In genomic region chr11:72434963-72435693, GRCm38 (mm10) we compare ENCODE assay signal across 13 mouse cellular contexts. TPM values are rescaled to one million over a fixed set of nuclear protein-coding genes. Genes with fewer than 3 reads are reported as not detected.
A peak's percentile ranks its signal among the peaks of the same experiment; 100 is the strongest.
DNase-seq lines count a peak whose midpoint lies in the region; ATAC-seq and TF ChIP-seq lines count a peak whose summit lies in the region.
"Had no signal": no experiment of that assay in that cellular context is flagged by ENCODE, and none has a peak within 500 bp of the region (broad histone marks: within the 10 kb centered on the region; RNA-seq: fewer than 3 reads in every experiment).

Gene Ggt6, plus strand, starts transcription at chr11:72435526.

- ATAC-seq in forebrain, postnatal 0 days, result no peak
- ATAC-seq in forebrain, embryonic 13.5 days, result no peak

- H3K9me3 ChIP-seq in forebrain, postnatal 0 days (ENCODE audit: low read length), result no peaks in the 10 kb centered on the region
- no peaks in the 10 kb centered on the region for H3K9me3 ChIP-seq in forebrain, embryonic 13.5 days (replicated peaks)
- H3K9me3 ChIP-seq: heart, embryonic 12.5 days; midbrain, embryonic 12.5 days had no signal

- no peak within 1 kb of the TSS for H3K27ac ChIP-seq in forebrain, postnatal 0 days (ENCODE audit: low read depth, low read length)
- no peak within 1 kb of the TSS for H3K27ac ChIP-seq in forebrain, embryonic 13.5 days
- H3K27ac ChIP-seq: midbrain, embryonic 12.5 days had no signal

- no peaks in the 10 kb centered on the region for H3K36me3 ChIP-seq in forebrain, postnatal 0 days (ENCODE audit: insufficient read depth)
- H3K36me3 ChIP-seq in forebrain, embryonic 13.5 days (ENCODE audit: poor library complexity, severe bottlenecking), result no peaks in the 10 kb centered on the region
- H3K36me3 ChIP-seq: heart, embryonic 12.5 days; midbrain, embryonic 12.5 days had no signal

- H3K9ac ChIP-seq in forebrain, postnatal 0 days, result no peak within 1 kb of the TSS
- H3K9ac ChIP-seq in forebrain, embryonic 13.5 days, result no peak within 1 kb of the TSS
- H3K9ac ChIP-seq: heart, embryonic 12.5 days; midbrain, embryonic 12.5 days had no signal

- H3K27me3 ChIP-seq in forebrain, postnatal 0 days (ENCODE audit: insufficient read depth, low read length), result no peaks in the 10 kb centered on the region
- peaks cover 4% of the 10 kb centered on the region; the same call in 1 of the 2 replicates for H3K27me3 ChIP-seq in forebrain, embryonic 13.5 days
- H3K27me3 ChIP-seq: midbrain, embryonic 12.5 days had no signal

- H3K4me2 ChIP-seq in forebrain, postnatal 0 days (ENCODE audit: low read depth), result no peak within 1 kb of the TSS
- no peak within 1 kb of the TSS for H3K4me2 ChIP-seq in forebrain, embryonic 13.5 days
- H3K4me2 ChIP-seq: heart, embryonic 12.5 days; midbrain, embryonic 12.5 days had no signal

- TF ChIP-seq CTCF in forebrain, postnatal 0 days (IDR thresholded peaks at IDR 0.05; ENCODE audit: low read depth), result 0 out of 2 replicates have a peak, but pooled peaks have one; percentile 2

- DNase-seq in forebrain, postnatal 0 days, result no peak
- peak; percentile 32 for DNase-seq in urinary bladder, postnatal 14 days (ENCODE audit: low spot score)
- DNase-seq in urinary bladder, postnatal 4 days (ENCODE audit: low spot score in 2 of 2), result no peak
- peak; percentile 77 for DNase-seq in kidney, postnatal 10 days
- no peak for DNase-seq in spleen, adult 18-20 months
- DNase-seq in right cerebral cortex, adult 2 months (ENCODE audit: low spot score in 2 of 2), result no peak
- no peak for DNase-seq in testis, postnatal 14 days (ENCODE audit: low spot score)
- DNase-seq: layer of hippocampus, postnatal 36 days had no signal

- 66% methylated on average over 11 of the region's 11 CpGs for WGBS in forebrain, postnatal 0 days
- 65% methylated on average over 11 of the region's 11 CpGs for WGBS in forebrain, embryonic 13.5 days

- no peaks in the 10 kb centered on the region for H3K4me1 ChIP-seq in forebrain, postnatal 0 days (ENCODE audit: insufficient read depth)
- peaks cover 15% of the 10 kb centered on the region; the same call in 1 of the 2 replicates for H3K4me1 ChIP-seq in forebrain, embryonic 13.5 days
- H3K4me1 ChIP-seq: midbrain, embryonic 12.5 days had no signal

- no peak within 1 kb of the TSS for H3K4me3 ChIP-seq in forebrain, postnatal 0 days (ENCODE audit: low read depth, low read length)
- no peak within 1 kb of the TSS for H3K4me3 ChIP-seq in forebrain, embryonic 13.5 days
- H3K4me3 ChIP-seq: heart, embryonic 12.5 days; midbrain, embryonic 12.5 days had no signal

RNA-seq across cellular contexts. Expression of gene Ggt6, which starts in this region (rescaled TPM):
- not detected in 2 replicates for total RNA-seq in forebrain, postnatal 0 days (2014; rRNA removed)
- polyA plus RNA-seq in forebrain, postnatal 0 days (2015; fragmentation: Nextera tagmentation; extraction: Ambion mirVana), result not detected in 2 replicates
- polyA plus RNA-seq in forebrain, embryonic 13.5 days (2015; fragmentation: Nextera tagmentation; extraction: Ambion mirVana), result not detected in 2 replicates
- total RNA-seq: layer of hippocampus, postnatal 36 days had no signal
- polyA plus RNA-seq: C2C12; embryonic facial prominence, embryonic 11.5 days; heart, embryonic 12.5 days; midbrain, embryonic 12.5 days had no signal

Comparison
In these comparisons a context has a peak if more than half of its experiments do, and no peak if none do; other contexts are left out.
1. DNase-seq: peak in urinary bladder, postnatal 14 days (single experiment) and kidney, postnatal 10 days (single experiment); none in forebrain, postnatal 0 days (single experiment), urinary bladder, postnatal 4 days (0 of 2), spleen, adult 18-20 months (0 of 2), right cerebral cortex, adult 2 months (0 of 2) and testis, postnatal 14 days (single experiment).